Mouse (Mus musculus): ENCODE data around the gene A230072I06Rik.

DNA sequence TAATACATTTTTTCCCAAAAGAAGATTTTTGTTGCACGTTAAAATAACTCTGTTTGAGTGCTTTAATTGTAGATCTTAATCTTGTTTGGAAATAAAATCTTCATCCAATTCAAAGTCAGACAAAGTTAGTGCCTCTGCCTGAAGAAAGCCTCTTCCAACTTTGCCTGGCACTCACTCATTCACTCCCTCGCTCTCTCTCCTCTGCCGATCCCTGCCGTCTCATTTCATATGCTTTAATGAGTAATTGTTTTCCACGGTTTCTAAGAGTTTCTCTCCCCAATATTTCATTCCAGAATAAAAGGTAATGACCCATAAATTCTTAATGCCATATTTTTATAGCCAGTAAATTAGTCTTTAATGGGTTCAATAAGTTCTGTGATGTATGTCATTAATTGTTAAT is 10.8 kb upstream of the A230072I06Rik start:
- no peak for TF ChIP-seq CHD2 (IDR thresholded peaks at IDR 0.05; ENCODE audit: low read depth, low read length)
- no peak for TF ChIP-seq ZNF384 (IDR thresholded peaks at IDR 0.05; ENCODE audit: low read depth, low read length)
- no peak for TF ChIP-seq HCFC1 (IDR thresholded peaks at IDR 0.05; ENCODE audit: borderline replicate concordance, insufficient read depth, low read length)
- TF ChIP-seq MAFK (IDR thresholded peaks at IDR 0.05; ENCODE audit: insufficient read depth, low read depth, low read length): no peak
- no peak for TF ChIP-seq ZC3H11A (IDR thresholded peaks at IDR 0.05; ENCODE audit: borderline replicate concordance, low read depth, low read length)

Measured in ES-E14 (cell line).